15 mouse cellular contexts compared by ENCODE assay signal in genomic region chr14:46636364-46636763, GRCm38 (mm10).
A peak's percentile ranks its signal among the peaks of the same experiment; 100 is the strongest.
DNase-seq lines count a peak whose midpoint lies in the region; ATAC-seq and TF ChIP-seq lines count a peak whose summit lies in the region.
"Had no signal": no experiment of that assay in that cellular context is flagged by ENCODE, and none has a peak within 500 bp of the region (broad histone marks: within the 10 kb centered on the region; RNA-seq: fewer than 3 reads in every experiment).

No protein-coding gene starts in this region.

- no peak for TF ChIP-seq POLR2A in heart, adult 2 months (IDR thresholded peaks at IDR 0.05; ENCODE audit: insufficient read depth, low read depth, low read length)

- TF ChIP-seq EP300 in heart, adult 2 months (IDR thresholded peaks at IDR 0.05; ENCODE audit: insufficient read depth, low read depth, low read length), result 0 out of 2 replicates have a peak, but pooled peaks have one; percentile 19

- H3K4me2 ChIP-seq in heart, embryonic 11.5 days, result no peak overlapping the region
- no peak overlapping the region for H3K4me2 ChIP-seq in neural tube, embryonic 15.5 days
- H3K4me2 ChIP-seq: heart, embryonic 15.5 days; midbrain, embryonic 12.5 days had no signal

- H3K36me3 ChIP-seq in heart, adult 2 months (ENCODE audit: control insufficient read depth, insufficient read depth, low read length), result no peaks in the 10 kb centered on the region
- H3K36me3 ChIP-seq in heart, embryonic 11.5 days (ENCODE audit: control insufficient read depth, insufficient read depth, low read length), result no peaks in the 10 kb centered on the region
- no peaks in the 10 kb centered on the region for H3K36me3 ChIP-seq in neural tube, embryonic 15.5 days
- H3K36me3 ChIP-seq: heart, embryonic 15.5 days; midbrain, embryonic 12.5 days had no signal

- no peak for ATAC-seq in heart, embryonic 11.5 days (replicated peaks; ENCODE audit: insufficient number of reproducible peaks, low FRiP score, low TSS enrichment)
- ATAC-seq in neural tube, embryonic 15.5 days (ENCODE audit: low FRiP score), result no peak
- ATAC-seq: activated CD4-positive, CD25-positive, alpha-beta regulatory T cell, adult 4 months had no signal

- WGBS in heart, adult 2 months, result 53% methylated on average over 6 of the region's 6 CpGs
- WGBS in heart, embryonic 11.5 days (ENCODE audit: insufficient replicate concordance), result 76% methylated on average over 6 of the region's 6 CpGs
- WGBS in neural tube, embryonic 15.5 days, result 88% methylated on average over 6 of the region's 6 CpGs

- H3K4me3 ChIP-seq in heart, adult 2 months, result no peak overlapping the region
- no peak overlapping the region for H3K4me3 ChIP-seq in heart, embryonic 11.5 days (ENCODE audit: low read depth, low read length)
- H3K4me3 ChIP-seq in neural tube, embryonic 15.5 days (replicated peaks), result no peak overlapping the region
- H3K4me3 ChIP-seq: erythroblast, embryonic 14.5 days; heart, embryonic 15.5 days; midbrain, embryonic 12.5 days had no signal

- no peak for TF ChIP-seq CTCF in heart, adult 2 months (IDR thresholded peaks at IDR 0.05)

- no peak overlapping the region for H3K9ac ChIP-seq in heart, adult 2 months (ENCODE audit: low read depth, low read length)
- H3K9ac ChIP-seq in heart, embryonic 11.5 days (ENCODE audit: low read depth, low read length), result no peak overlapping the region
- H3K9ac ChIP-seq in neural tube, embryonic 15.5 days (replicated peaks), result no peak overlapping the region
- H3K9ac ChIP-seq: heart, embryonic 15.5 days; midbrain, embryonic 12.5 days had no signal

- H3K27me3 ChIP-seq in heart, adult 2 months (ENCODE audit: control insufficient read depth, insufficient read depth, low read length), result no peaks in the 10 kb centered on the region
- no peaks in the 10 kb centered on the region for H3K27me3 ChIP-seq in heart, embryonic 11.5 days (ENCODE audit: control insufficient read depth, insufficient read depth, low read length)
- H3K27me3 ChIP-seq in neural tube, embryonic 15.5 days (replicated peaks), result no peaks in the 10 kb centered on the region
- H3K27me3 ChIP-seq: CH12.LX; heart, embryonic 15.5 days had no signal

- H3K79me2 ChIP-seq in heart, adult 2 months (replicated peaks; ENCODE audit: control insufficient read depth, insufficient read depth, low read length), result no peaks in the 10 kb centered on the region

- peak in 1 of 2 experiments; percentile 57 for DNase-seq in heart, adult 2 months
- DNase-seq in urinary bladder, postnatal 25 days (ENCODE audit: low spot score), result peak; percentile 8
- no peak for DNase-seq in urinary bladder, postnatal 4 days (ENCODE audit: low spot score in 2 of 2)
- peak; percentile 17 to 37 for DNase-seq in gastrocnemius, postnatal 36 days
- DNase-seq in embryo, embryonic 11 days, result no peak
- DNase-seq in spleen, postnatal 14 days (ENCODE audit: low spot score in 2 of 2), result no peak
- DNase-seq: cerebellum, postnatal 10 days had no signal

- peaks cover 1% of the 10 kb centered on the region; the same call in 1 of the 2 replicates for H3K4me1 ChIP-seq in heart, adult 2 months (ENCODE audit: control insufficient read depth, insufficient read depth, low read length)
- H3K4me1 ChIP-seq in heart, embryonic 11.5 days (ENCODE audit: control insufficient read depth, insufficient read depth, low read length), result 0 out of 2 replicates have a peak, but pooled peaks cover 4% of the 10 kb centered on the region
- no peaks in the 10 kb centered on the region for H3K4me1 ChIP-seq in neural tube, embryonic 15.5 days

- no peaks in the 10 kb centered on the region for H3K9me3 ChIP-seq in heart, embryonic 11.5 days (replicated peaks; ENCODE audit: control insufficient read depth, low read length)
- no peaks in the 10 kb centered on the region for H3K9me3 ChIP-seq in neural tube, embryonic 15.5 days (replicated peaks)
- H3K9me3 ChIP-seq: heart, embryonic 15.5 days; midbrain, embryonic 12.5 days had no signal

- intact Hi-C loops in heart, adult 2 months (cut with DNase I), result no loop called here
- intact Hi-C loops in gastrocnemius, postnatal 36 days (cut with DNase I), result no loop called here

- H3K27ac ChIP-seq in heart, adult 2 months, result peak overlapping the region; percentile 51
- no peak overlapping the region for H3K27ac ChIP-seq in heart, embryonic 11.5 days (ENCODE audit: low read depth, low read length)
- no peak overlapping the region for H3K27ac ChIP-seq in neural tube, embryonic 15.5 days (replicated peaks)
- H3K27ac ChIP-seq: heart, embryonic 15.5 days; kidney, postnatal 0 days; midbrain, embryonic 12.5 days had no signal

Comparison
In these comparisons a context has a peak if more than half of its experiments do, and no peak if none do; other contexts are left out.
1. DNase-seq: peak in urinary bladder, postnatal 25 days (single experiment) and gastrocnemius, postnatal 36 days (2 of 2); none in urinary bladder, postnatal 4 days (0 of 2), embryo, embryonic 11 days (single experiment) and spleen, postnatal 14 days (0 of 2).